Mouse (Mus musculus): ENCODE measurements at regions not wholly inside any gene's neighbourhood (a gene's known extent, or its start where the extent isn't known, plus 50 kb on each side); places are given as distances from the start of the nearest gene placed in this dataset.

GRCm38 (mm10) chr19:26261530-26261929 lies 343.3 kb upstream of the Smarca2 start:
- no peak for DNase-seq

GRCm38 (mm10) chr19:26296360-26296759 lies 308.5 kb upstream of the Smarca2 start:
- no peak for DNase-seq

- no peak for DNase-seq
These were observed 296.2 kb upstream of the Smarca2 start for GRCm38 (mm10) chr19:26308477-26309135.

- no peak for DNase-seq
These were observed 285.9 kb upstream of the Smarca2 start for GRCm38 (mm10) chr19:26318977-26319376.

GRCm38 (mm10) chr19:26323682-26324081 lies 281.2 kb upstream of the Smarca2 start:
- DNase-seq = no peak

- DNase-seq = no peak
These were observed 265.7 kb upstream of the Smarca2 start for GRCm38 (mm10) chr19:26339120-26339519.

GRCm38 (mm10) chr19:26340155-26340554 lies 264.7 kb upstream of the Smarca2 start:
- no peak for DNase-seq

- DNase-seq = no peak
These were observed 249.8 kb upstream of the Smarca2 start for GRCm38 (mm10) chr19:26355054-26355453.

- no peak for DNase-seq
These were observed 220.9 kb upstream of the Smarca2 start for GRCm38 (mm10) chr19:26383961-26384381.

GRCm38 (mm10) chr19:26386075-26386474 lies 218.8 kb upstream of the Smarca2 start:
- DNase-seq = no peak

- peak; percentile 30 for DNase-seq
These were observed 192.2 kb upstream of the Smarca2 start for GRCm38 (mm10) chr19:26412684-26413083.

- no peak for DNase-seq
These were observed 190.3 kb upstream of the Smarca2 start for GRCm38 (mm10) chr19:26414476-26415024.

GRCm38 (mm10) chr19:26419781-26420180 lies 185.1 kb upstream of the Smarca2 start:
- DNase-seq = no peak

- DNase-seq = peak; percentile 26
These were observed 165.7 kb upstream of the Smarca2 start for GRCm38 (mm10) chr19:26439163-26439562.

GRCm38 (mm10) chr19:26445309-26445708 lies 159.5 kb upstream of the Smarca2 start:
- DNase-seq = no peak

- no peak for DNase-seq
These were observed 157.3 kb upstream of the Smarca2 start for GRCm38 (mm10) chr19:26447427-26448023.

GRCm38 (mm10) chr19:26461712-26462111 lies 143.1 kb upstream of the Smarca2 start:
- DNase-seq = no peak

- DNase-seq = peak; percentile 25
These were observed 139.6 kb upstream of the Smarca2 start for GRCm38 (mm10) chr19:26465228-26465627.

- DNase-seq = no peak
These were observed 138.6 kb upstream of the Smarca2 start for GRCm38 (mm10) chr19:26466244-26466643.

GRCm38 (mm10) chr19:26467179-26467651 lies 137.6 kb upstream of the Smarca2 start:
- no peak for DNase-seq

- no peak for DNase-seq
These were observed 132.2 kb upstream of the Smarca2 start for GRCm38 (mm10) chr19:26472659-26473058.

- DNase-seq = no peak
These were observed 131.6 kb upstream of the Smarca2 start for GRCm38 (mm10) chr19:26473211-26473610.

GRCm38 (mm10) chr19:26475197-26475596 lies 129.7 kb upstream of the Smarca2 start:
- no peak for DNase-seq

- no peak for DNase-seq
These were observed 129.1 kb upstream of the Smarca2 start for GRCm38 (mm10) chr19:26475754-26476153.

Data from adrenal gland, adult 2 months (tissue).